Mouse (Mus musculus): ENCODE data around the gene Cep162. TPM values are rescaled to one million over a fixed set of nuclear protein-coding genes. Genes with fewer than 3 reads are reported as not detected.

Cep162 gene
- polyA plus RNA-seq (2014; fragmentation: Nextera tagmentation; extraction: Ambion mirVana) = 4.4 and 6.0 TPM in 2 replicates

DNA sequence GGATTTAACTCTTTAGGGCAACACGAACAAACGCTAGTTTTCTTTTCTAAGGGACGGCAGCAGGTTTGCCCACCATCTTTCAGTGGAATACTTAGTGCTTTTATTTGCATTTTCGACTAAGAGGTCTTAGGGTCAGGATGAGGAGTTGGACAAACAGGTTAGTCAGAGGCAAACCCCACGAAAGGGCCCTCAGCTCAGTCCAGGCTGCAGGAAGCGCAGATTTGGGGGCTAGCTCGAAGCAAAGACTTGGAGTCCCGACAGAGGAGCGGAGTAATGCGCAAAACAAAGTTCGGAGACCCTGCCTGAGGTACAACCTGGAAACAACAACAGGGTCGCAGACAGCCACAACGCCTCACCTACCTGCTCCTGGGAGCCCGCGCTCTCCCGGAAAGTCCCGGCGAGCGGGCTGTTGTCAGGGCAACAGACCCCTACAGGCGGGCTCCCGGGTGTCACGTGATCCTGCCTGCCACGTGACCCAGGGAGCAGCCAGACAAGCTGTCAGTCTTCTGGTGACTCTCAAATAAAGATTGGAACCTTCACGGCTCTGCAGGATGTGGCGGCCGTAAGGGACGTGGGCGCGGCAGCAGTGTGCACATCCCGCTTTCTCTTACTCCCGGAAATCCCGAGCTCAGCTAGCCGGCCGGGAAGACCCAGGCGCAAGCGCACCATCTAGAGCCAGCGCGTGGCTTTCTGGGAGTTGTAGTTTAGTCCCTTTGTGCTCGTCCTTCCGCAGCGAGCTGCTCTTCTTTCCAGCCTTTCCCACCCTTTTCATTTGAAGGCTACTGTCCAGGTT lies at the start of gene Cep162:
Gene Cep162, minus strand, starts transcription at position 634 of the 793 bp plus-strand sequence.
- peak within 1 kb of the TSS; percentile 78; the same call in 1 of the 2 replicates for H3K27ac ChIP-seq (ENCODE audit: low read depth, low read length)
- WGBS (ENCODE audit: insufficient replicate concordance) = under 1% methylated on average over 41 of the region's 41 CpGs
- no peaks in the 10 kb centered on the region for H3K27me3 ChIP-seq (ENCODE audit: control insufficient read depth, insufficient read depth, low read length)
- H3K9ac ChIP-seq (ENCODE audit: low read depth, low read length) = peak within 1 kb of the TSS; percentile 77
- ATAC-seq (replicated peaks; ENCODE audit: insufficient number of reproducible peaks, low FRiP score, low TSS enrichment) = peak; percentile 98
- no peaks in the 10 kb centered on the region for H3K9me3 ChIP-seq (replicated peaks; ENCODE audit: control insufficient read depth, low read length)
- H3K4me3 ChIP-seq (ENCODE audit: low read depth, low read length) = peak within 1 kb of the TSS; percentile 74
- no peaks in the 10 kb centered on the region for H3K36me3 ChIP-seq (ENCODE audit: control insufficient read depth, insufficient read depth, low read length)
- H3K4me2 ChIP-seq = peak within 1 kb of the TSS; percentile 82
- H3K4me1 ChIP-seq (ENCODE audit: control insufficient read depth, insufficient read depth, low read length) = peaks cover 3% of the 10 kb centered on the region; the same call in 1 of the 2 replicates

DNA sequence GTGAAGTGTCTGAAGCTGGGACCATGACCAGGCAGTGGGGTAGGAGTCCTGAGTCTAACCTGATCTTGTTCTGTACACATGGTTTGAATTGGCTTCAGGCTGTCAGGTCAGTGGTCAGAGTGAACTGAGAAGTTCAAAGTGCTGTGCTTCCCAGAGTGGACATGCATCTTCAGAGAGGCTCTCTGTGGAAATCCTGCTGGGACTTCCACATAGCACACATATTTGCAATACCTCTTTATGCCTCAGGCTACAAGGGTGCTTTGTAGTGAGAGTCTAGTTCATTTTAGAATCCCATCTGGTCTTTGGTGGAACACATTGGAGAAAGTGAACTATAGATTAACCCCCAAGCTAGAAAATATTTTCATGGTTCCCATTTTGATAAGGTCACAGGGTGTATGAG lies 47.9 kb upstream of the Cep162 start:
- no peak for ATAC-seq (replicated peaks; ENCODE audit: insufficient number of reproducible peaks, low FRiP score, low TSS enrichment)
- H3K36me3 ChIP-seq (ENCODE audit: control insufficient read depth, insufficient read depth, low read length) = no peaks in the 10 kb centered on the region
- no peaks in the 10 kb centered on the region for H3K4me1 ChIP-seq (ENCODE audit: control insufficient read depth, insufficient read depth, low read length)
- H3K27me3 ChIP-seq (ENCODE audit: control insufficient read depth, insufficient read depth, low read length) = no peaks in the 10 kb centered on the region
- H3K9ac ChIP-seq (ENCODE audit: low read depth, low read length) = no peak overlapping the region
- no peak overlapping the region for H3K27ac ChIP-seq (ENCODE audit: low read depth, low read length)
- no peak overlapping the region for H3K4me3 ChIP-seq (ENCODE audit: low read depth, low read length)
- H3K4me2 ChIP-seq = no peak overlapping the region
- H3K9me3 ChIP-seq (replicated peaks; ENCODE audit: control insufficient read depth, low read length) = no peaks in the 10 kb centered on the region

DNA sequence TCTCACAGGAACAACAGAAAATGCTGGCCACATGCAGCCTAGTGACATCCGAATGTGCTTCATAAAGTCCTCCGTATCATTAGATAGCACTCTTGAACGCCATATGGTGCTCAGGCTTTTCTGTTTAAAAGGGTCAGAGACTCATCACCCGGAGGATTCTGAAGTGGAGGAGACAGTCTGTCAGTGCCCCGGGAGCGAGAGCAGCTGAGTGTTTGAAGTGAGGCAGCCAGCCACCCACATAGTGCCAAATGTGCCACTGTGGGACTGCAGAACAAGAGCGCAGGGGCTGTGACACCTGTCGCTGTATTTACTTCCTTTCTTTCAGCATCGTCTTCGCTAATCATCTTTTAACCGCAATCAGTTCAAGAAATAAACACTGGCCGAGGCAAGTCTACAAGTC lies 43.6 kb upstream of the Cep162 start:
- H3K27ac ChIP-seq (ENCODE audit: low read depth, low read length) = no peak overlapping the region
- no peaks in the 10 kb centered on the region for H3K9me3 ChIP-seq (replicated peaks; ENCODE audit: control insufficient read depth, low read length)
- no peak overlapping the region for H3K9ac ChIP-seq (ENCODE audit: low read depth, low read length)
- H3K4me3 ChIP-seq (ENCODE audit: low read depth, low read length) = no peak overlapping the region
- no peak overlapping the region for H3K4me2 ChIP-seq
- no peaks in the 10 kb centered on the region for H3K4me1 ChIP-seq (ENCODE audit: control insufficient read depth, insufficient read depth, low read length)
- WGBS (ENCODE audit: insufficient replicate concordance) = 55% methylated on average over 12 of the region's 12 CpGs
- H3K36me3 ChIP-seq (ENCODE audit: control insufficient read depth, insufficient read depth, low read length) = no peaks in the 10 kb centered on the region
- no peak for ATAC-seq (replicated peaks; ENCODE audit: insufficient number of reproducible peaks, low FRiP score, low TSS enrichment)
- no peaks in the 10 kb centered on the region for H3K27me3 ChIP-seq (ENCODE audit: control insufficient read depth, insufficient read depth, low read length)

DNA sequence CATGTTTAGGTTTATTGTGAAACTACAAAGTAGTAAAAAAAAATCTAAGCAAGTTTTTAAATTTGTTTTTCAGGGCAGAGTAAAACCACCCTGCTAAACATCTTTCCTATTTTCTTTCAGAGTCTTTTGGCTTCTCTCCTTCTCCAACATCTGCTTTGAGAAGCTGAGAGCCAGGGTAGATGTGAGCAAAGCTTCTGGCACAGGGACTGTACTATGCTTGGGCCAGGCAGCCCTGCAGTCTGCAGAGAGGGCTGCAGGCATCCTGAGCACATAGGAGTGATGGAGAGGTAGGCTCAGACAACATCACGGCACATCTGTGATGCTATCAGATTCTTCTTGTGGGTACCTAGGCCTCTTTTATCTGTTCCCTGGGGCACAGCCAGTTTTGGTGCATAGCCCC lies 42.2 kb upstream of the Cep162 start:
- Histone ChIP-seq H3K4me2 (no peak overlapping the region), H3K4me1 (ENCODE audit: control insufficient read depth, insufficient read depth, low read length) (no peaks in the 10 kb centered on the region), H3K9me3 (replicated peaks; ENCODE audit: control insufficient read depth, low read length) (no peaks in the 10 kb centered on the region), H3K4me3 (ENCODE audit: low read depth, low read length) (no peak overlapping the region), H3K27me3 (ENCODE audit: control insufficient read depth, insufficient read depth, low read length) (no peaks in the 10 kb centered on the region), H3K27ac (ENCODE audit: low read depth, low read length) (no peak overlapping the region), H3K36me3 (ENCODE audit: control insufficient read depth, insufficient read depth, low read length) (no peaks in the 10 kb centered on the region), H3K9ac (ENCODE audit: low read depth, low read length) (no peak overlapping the region)
- ATAC-seq (replicated peaks; ENCODE audit: insufficient number of reproducible peaks, low FRiP score, low TSS enrichment) = no peak
- WGBS (ENCODE audit: insufficient replicate concordance) = 45% methylated on average over 1 of the region's 1 CpGs

DNA sequence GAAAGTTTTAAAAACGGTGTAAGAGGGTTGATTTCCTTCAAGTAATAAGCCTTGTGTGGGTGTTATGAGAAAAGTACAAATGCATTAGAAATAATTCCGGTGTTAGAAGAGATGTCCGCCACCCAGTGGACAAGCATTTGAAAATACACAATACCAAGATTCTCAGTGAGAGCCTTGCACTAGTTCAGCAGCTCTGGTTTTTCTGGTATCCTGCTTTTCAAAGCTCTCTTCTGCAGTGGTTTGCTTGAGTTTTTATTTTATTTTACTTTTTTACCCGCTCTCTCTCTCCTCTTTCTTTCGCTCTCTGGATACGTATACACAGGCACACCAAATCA lies 327 bp upstream of the Cep162 start:
- H3K4me1 ChIP-seq (ENCODE audit: control insufficient read depth, insufficient read depth, low read length) = peaks cover 3% of the 10 kb centered on the region; the same call in 1 of the 2 replicates
- peak overlapping the region; percentile 78; the same call in 1 of the 2 replicates for H3K27ac ChIP-seq (ENCODE audit: low read depth, low read length)
- no peaks in the 10 kb centered on the region for H3K27me3 ChIP-seq (ENCODE audit: control insufficient read depth, insufficient read depth, low read length)
- peak overlapping the region; percentile 82 for H3K4me2 ChIP-seq
- H3K9me3 ChIP-seq (replicated peaks; ENCODE audit: control insufficient read depth, low read length) = no peaks in the 10 kb centered on the region
- 15% methylated on average over 6 of the region's 6 CpGs for WGBS (ENCODE audit: insufficient replicate concordance)
- H3K36me3 ChIP-seq (ENCODE audit: control insufficient read depth, insufficient read depth, low read length) = no peaks in the 10 kb centered on the region
- peak overlapping the region; percentile 74 for H3K4me3 ChIP-seq (ENCODE audit: low read depth, low read length)
- H3K9ac ChIP-seq (ENCODE audit: low read depth, low read length) = peak overlapping the region; percentile 77
- ATAC-seq (replicated peaks; ENCODE audit: insufficient number of reproducible peaks, low FRiP score, low TSS enrichment) = peak; percentile 68

DNA sequence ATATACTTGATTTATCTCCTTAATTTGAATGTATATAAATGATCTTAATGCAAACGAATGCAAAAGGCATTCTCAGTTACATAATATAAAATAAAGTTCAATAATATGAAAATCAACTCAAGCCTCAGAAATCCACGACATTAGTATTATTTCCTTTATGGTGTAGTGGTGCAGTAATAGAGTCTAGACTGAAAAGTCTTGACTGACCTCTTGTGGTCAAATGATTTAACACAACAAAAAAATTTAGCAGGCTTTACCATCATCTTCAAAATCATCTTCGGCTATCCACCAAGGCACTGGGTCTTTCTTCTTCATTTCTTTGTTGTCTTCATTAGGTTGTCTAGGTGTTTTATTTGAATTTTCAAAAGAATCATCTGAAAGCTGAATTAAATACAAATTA lies 7.2 kb downstream of the Cep162 start:
- ATAC-seq (replicated peaks; ENCODE audit: insufficient number of reproducible peaks, low FRiP score, low TSS enrichment) = no peak
- H3K36me3 ChIP-seq (ENCODE audit: control insufficient read depth, insufficient read depth, low read length) = peaks cover 4% of the 10 kb centered on the region; the same call in 1 of the 2 replicates
- 47% methylated on average over 3 of the region's 3 CpGs for WGBS (ENCODE audit: insufficient replicate concordance)

DNA sequence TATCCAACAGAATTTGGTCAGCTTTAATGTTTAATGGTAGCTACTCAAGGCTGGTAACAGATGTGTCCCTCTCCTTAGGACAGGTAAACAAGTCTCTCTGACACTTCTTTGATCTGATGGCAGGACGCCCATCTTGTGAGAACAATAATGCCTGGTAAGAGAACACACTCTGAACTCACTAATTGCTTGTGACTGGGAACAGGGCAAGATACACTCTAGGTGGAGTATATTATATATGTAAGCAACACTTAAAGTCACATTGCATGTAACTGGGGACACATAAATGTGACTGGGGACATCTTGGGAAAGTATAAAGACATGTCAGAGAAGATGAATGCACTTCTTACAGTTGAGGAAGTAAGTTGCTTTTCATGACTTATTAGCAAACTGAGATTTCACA lies 7.7 kb downstream of the Cep162 start:
- 78% methylated on average over 1 of the region's 1 CpGs for WGBS (ENCODE audit: insufficient replicate concordance)
- no peak overlapping the region for H3K27ac ChIP-seq (ENCODE audit: low read depth, low read length)
- no peak for ATAC-seq (replicated peaks; ENCODE audit: insufficient number of reproducible peaks, low FRiP score, low TSS enrichment)
- no peaks in the 10 kb centered on the region for H3K9me3 ChIP-seq (replicated peaks; ENCODE audit: control insufficient read depth, low read length)
- no peaks in the 10 kb centered on the region for H3K4me1 ChIP-seq (ENCODE audit: control insufficient read depth, insufficient read depth, low read length)
- no peak overlapping the region for H3K4me3 ChIP-seq (ENCODE audit: low read depth, low read length)
- H3K27me3 ChIP-seq (ENCODE audit: control insufficient read depth, insufficient read depth, low read length) = no peaks in the 10 kb centered on the region
- peaks cover 4% of the 10 kb centered on the region; the same call in 1 of the 2 replicates for H3K36me3 ChIP-seq (ENCODE audit: control insufficient read depth, insufficient read depth, low read length)
- no peak overlapping the region for H3K4me2 ChIP-seq
- H3K9ac ChIP-seq (ENCODE audit: low read depth, low read length) = no peak overlapping the region

More for the DNA sequence above, 7.2 kb downstream of the Cep162 start:
- no peaks in the 10 kb centered on the region for H3K4me1 ChIP-seq (ENCODE audit: control insufficient read depth, insufficient read depth, low read length)
- no peak overlapping the region for H3K27ac ChIP-seq (ENCODE audit: low read depth, low read length)
- no peaks in the 10 kb centered on the region for H3K27me3 ChIP-seq (ENCODE audit: control insufficient read depth, insufficient read depth, low read length)
- H3K4me2 ChIP-seq = no peak overlapping the region
- no peak overlapping the region for H3K9ac ChIP-seq (ENCODE audit: low read depth, low read length)
- no peak overlapping the region for H3K4me3 ChIP-seq (ENCODE audit: low read depth, low read length)
- no peaks in the 10 kb centered on the region for H3K9me3 ChIP-seq (replicated peaks; ENCODE audit: control insufficient read depth, low read length)

DNA sequence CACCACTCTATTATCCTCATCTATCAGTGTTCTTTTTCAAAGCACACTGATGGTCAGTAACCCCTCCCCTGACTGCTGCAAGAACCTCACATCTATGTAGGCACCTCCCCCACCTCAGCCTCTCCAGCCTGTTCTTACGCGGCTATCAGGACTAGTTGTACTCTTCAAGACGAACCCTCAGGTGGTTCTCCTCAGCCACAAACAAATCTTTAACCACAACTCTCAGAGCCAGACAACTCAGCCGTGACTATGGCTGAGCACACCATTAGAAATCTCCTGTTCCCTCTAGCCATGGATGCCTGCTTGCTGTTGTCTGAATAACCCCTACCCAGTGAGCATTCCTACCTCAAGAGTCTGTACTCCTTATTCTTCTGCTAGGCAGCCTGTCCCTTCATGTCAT lies 42.1 kb downstream of the Cep162 start:
- Histone ChIP-seq H3K27ac (ENCODE audit: low read depth, low read length) (no peak overlapping the region), H3K9ac (ENCODE audit: low read depth, low read length) (no peak overlapping the region), H3K9me3 (replicated peaks; ENCODE audit: control insufficient read depth, low read length) (no peaks in the 10 kb centered on the region), H3K4me2 (no peak overlapping the region), H3K4me1 (ENCODE audit: control insufficient read depth, insufficient read depth, low read length) (no peaks in the 10 kb centered on the region), H3K27me3 (ENCODE audit: control insufficient read depth, insufficient read depth, low read length) (no peaks in the 10 kb centered on the region), H3K36me3 (ENCODE audit: control insufficient read depth, insufficient read depth, low read length) (peaks cover 6% of the 10 kb centered on the region; the same call in 1 of the 2 replicates), H3K4me3 (ENCODE audit: low read depth, low read length) (no peak overlapping the region)
- ATAC-seq (replicated peaks; ENCODE audit: insufficient number of reproducible peaks, low FRiP score, low TSS enrichment) = no peak
- WGBS (ENCODE audit: insufficient replicate concordance) = 64% methylated on average over 4 of the region's 4 CpGs

DNA sequence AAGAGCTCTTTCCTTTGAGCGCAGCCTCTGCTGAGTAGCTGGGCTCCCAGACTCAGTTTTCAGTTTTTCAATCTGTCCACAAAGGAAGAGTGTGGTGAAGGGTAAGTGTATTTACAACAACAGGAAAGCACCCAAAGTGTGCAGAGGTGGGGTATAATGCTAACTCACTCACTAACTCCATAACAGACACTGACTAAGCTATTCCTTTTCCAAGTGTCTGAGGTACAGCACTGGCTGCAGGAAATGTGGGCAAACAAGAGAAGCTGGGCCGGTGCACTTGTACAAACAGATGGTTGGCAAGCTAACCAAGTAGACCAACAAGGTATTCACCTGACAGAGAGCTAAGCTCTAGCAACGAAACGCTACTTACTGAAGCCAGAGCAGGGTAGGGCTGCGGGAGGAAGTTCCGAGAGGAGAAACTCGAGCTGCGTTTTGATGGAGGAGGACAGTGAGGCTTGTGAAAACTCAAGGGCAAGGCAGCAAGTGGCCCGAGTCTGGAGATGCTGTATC lies 44.5 kb downstream of the Cep162 start:
- ATAC-seq (replicated peaks; ENCODE audit: insufficient number of reproducible peaks, low FRiP score, low TSS enrichment) = no peak
- no peak overlapping the region for H3K9ac ChIP-seq (ENCODE audit: low read depth, low read length)
- no peaks in the 10 kb centered on the region for H3K4me1 ChIP-seq (ENCODE audit: control insufficient read depth, insufficient read depth, low read length)
- H3K4me3 ChIP-seq (ENCODE audit: low read depth, low read length) = no peak overlapping the region
- H3K9me3 ChIP-seq (replicated peaks; ENCODE audit: control insufficient read depth, low read length) = no peaks in the 10 kb centered on the region
- no peak overlapping the region for H3K4me2 ChIP-seq
- peaks cover 3% of the 10 kb centered on the region; the same call in 1 of the 2 replicates for H3K36me3 ChIP-seq (ENCODE audit: control insufficient read depth, insufficient read depth, low read length)
- no peaks in the 10 kb centered on the region for H3K27me3 ChIP-seq (ENCODE audit: control insufficient read depth, insufficient read depth, low read length)
- 84% methylated on average over 9 of the region's 9 CpGs for WGBS (ENCODE audit: insufficient replicate concordance)
- no peak overlapping the region for H3K27ac ChIP-seq (ENCODE audit: low read depth, low read length)
